Mouse (Mus musculus): ENCODE measurements around the gene Mmp19. TPM values are rescaled to one million over a fixed set of nuclear protein-coding genes. Genes with fewer than 3 reads are reported as not detected.
"Not testable (repeated sequence)": the region's sequence is repeated elsewhere in the genome, so short reads cannot be mapped to it uniquely, and the experiment has no call there.

Gene Mmp19
- polyA plus RNA-seq, 1 experiment from 2014 or later: 0.93 TPM

DNA sequence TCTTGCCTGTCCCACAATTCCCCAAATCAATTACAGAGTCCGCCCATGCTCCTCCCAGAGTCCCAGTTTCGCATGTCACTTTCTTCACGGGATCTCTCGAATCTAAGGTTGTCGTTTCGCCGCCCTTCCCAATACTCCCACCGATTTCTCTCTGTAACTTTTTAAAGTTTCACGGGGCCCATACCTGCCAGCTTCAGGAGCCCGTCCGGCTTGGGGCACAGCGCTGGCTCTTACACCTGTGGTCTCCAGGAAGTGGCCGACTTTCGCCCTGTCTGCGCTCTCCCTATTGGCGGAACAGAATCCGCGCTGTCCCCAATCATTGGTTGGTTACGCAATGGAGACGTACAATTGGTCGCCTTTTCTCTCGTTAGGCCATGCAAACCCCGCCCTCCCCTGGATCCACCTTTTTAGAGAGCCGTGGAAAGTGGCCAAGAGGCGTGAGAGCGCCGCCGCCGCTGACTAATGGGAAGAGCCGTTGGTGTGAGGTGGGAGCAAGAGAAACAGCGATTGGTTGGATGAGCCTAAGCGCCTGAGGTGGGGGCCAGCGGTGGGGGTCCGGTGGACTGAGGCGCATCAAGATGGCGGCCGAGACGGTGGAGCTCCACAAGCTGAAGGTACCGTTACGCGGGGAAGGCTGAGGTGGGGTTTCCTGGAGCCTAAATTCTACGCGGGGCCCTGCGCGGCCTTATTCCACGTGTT lies 30.8 kb downstream of the Mmp19 start, which contains the start of gene Ormdl2:
TSS of gene Ormdl2 (minus strand) at position 288 of the 699 bp plus-strand sequence.
- peak; percentile 99 for ATAC-seq (ENCODE audit: insufficient number of reproducible peaks, low FRiP score)
- WGBS: under 1% methylated on average over 46 of the region's 46 CpGs
- Histone ChIP-seq H3K27ac (ENCODE audit: poor library complexity, severe bottlenecking) (peak within 1 kb of the TSS; percentile 67), H3K27me3 (replicated peaks) (no peaks in the 10 kb centered on the region), H3K4me3 (peak within 1 kb of the TSS; percentile 90), H3K4me2 (peak within 1 kb of the TSS; percentile 94), H3K4me1 (replicated peaks) (peaks cover 12% of the 10 kb centered on the region), H3K36me3 (peaks cover 40% of the 10 kb centered on the region), H3K9ac (peak within 1 kb of the TSS; percentile 89), H3K9me3 (replicated peaks) (no peaks in the 10 kb centered on the region)

DNA sequence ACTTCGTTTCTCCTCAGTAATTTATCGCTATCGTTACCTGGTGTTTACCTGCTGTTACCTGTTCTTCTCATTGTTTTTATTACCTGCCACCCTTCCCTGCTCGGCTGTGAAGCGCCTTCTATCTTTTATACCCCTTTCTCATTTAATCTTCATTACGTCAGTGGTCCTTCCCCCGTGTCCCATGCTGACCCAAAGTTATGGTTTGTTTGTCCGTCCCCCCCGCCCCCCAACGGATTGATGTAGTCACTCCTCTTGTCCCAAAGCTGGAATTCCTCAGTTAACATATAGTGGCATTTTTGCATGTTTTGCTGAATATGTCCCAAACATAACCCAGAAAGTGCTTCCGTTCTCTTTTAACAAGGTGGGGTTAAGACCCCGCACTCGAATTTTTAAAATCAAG lies 31.4 kb downstream of the Mmp19 start:
- 3% methylated on average over 13 of the region's 13 CpGs for WGBS

DNA sequence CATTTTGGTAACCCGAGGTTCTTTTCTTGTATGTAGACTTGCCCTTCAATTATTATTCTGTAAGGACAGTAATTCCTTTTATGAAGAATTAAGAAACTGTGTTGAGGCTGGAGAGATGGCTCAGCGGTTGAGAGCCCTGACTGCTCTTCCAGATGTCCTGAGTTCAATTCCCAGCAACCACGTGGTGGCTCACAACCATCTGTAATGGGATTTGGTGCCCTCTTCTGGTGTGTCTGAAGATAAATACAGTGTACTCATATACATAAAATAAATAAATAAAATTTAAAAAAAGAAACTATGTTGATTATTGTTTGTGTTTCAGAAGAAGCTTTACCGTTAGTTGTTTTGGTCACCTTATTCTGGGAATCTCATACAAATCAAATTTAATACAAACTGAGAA lies 32.4 kb downstream of the Mmp19 start:
- peak overlapping the region; percentile 90 for H3K4me3 ChIP-seq
- not testable (repeated sequence) for H3K9ac ChIP-seq; H3K27me3 ChIP-seq (replicated peaks); ATAC-seq (ENCODE audit: insufficient number of reproducible peaks, low FRiP score); H3K27ac ChIP-seq (ENCODE audit: poor library complexity, severe bottlenecking); H3K9me3 ChIP-seq (replicated peaks)
- 65% methylated on average over 4 of the region's 4 CpGs for WGBS
- H3K4me1 ChIP-seq (replicated peaks): peaks cover 12% of the 10 kb centered on the region
- H3K4me2 ChIP-seq: peak overlapping the region; percentile 94
- peaks cover 30% of the 10 kb centered on the region for H3K36me3 ChIP-seq

More for the DNA sequence above, 31.4 kb downstream of the Mmp19 start:
- Histone ChIP-seq H3K9me3 (replicated peaks) (no peaks in the 10 kb centered on the region), H3K4me2 (peak overlapping the region; percentile 94), H3K27me3 (replicated peaks) (no peaks in the 10 kb centered on the region), H3K4me1 (replicated peaks) (peaks cover 12% of the 10 kb centered on the region), H3K27ac (ENCODE audit: poor library complexity, severe bottlenecking) (peak overlapping the region; percentile 67), H3K9ac (peak overlapping the region; percentile 89), H3K36me3 (peaks cover 37% of the 10 kb centered on the region), H3K4me3 (peak overlapping the region; percentile 90)
- no peak for ATAC-seq (ENCODE audit: insufficient number of reproducible peaks, low FRiP score)

- no peak for ATAC-seq (ENCODE audit: insufficient number of reproducible peaks, low FRiP score)
- no peaks in the 10 kb centered on the region for H3K27me3 ChIP-seq (replicated peaks)
- WGBS: 95% methylated on average over 9 of the region's 9 CpGs
- H3K4me1 ChIP-seq (replicated peaks): peaks cover 12% of the 10 kb centered on the region
- no peak overlapping the region for H3K27ac ChIP-seq (ENCODE audit: poor library complexity, severe bottlenecking)
- peaks cover 25% of the 10 kb centered on the region for H3K36me3 ChIP-seq
- no peaks in the 10 kb centered on the region for H3K9me3 ChIP-seq (replicated peaks)
- no peak overlapping the region for H3K9ac ChIP-seq
- H3K4me3 ChIP-seq: no peak overlapping the region
- no peak overlapping the region for H3K4me2 ChIP-seq
These were observed 33.1 kb downstream of the Mmp19 start for GRCm38 (mm10) chr10:128823821-128824220.

DNA sequence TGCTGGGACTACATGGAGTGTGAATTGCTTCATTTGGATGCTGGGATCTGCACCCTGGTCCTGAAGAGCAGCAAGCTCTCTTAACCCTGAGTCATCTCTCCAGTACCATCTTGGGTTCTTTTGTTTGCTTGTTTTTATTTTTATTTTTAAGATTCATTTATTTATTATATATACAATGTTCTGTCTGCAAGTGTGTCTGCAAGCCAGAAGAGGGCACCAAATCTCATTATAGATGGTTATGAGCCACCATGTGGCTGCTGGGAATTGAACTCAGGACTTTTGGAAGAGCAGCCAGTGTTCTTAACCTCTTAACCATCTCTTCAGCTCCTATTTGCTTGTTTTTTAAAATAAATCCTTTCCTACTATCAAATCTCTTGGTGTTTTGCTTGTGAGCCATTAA lies 46.7 kb downstream of the Mmp19 start:
- no peaks in the 10 kb centered on the region for H3K27me3 ChIP-seq (replicated peaks)
- no peak for ATAC-seq (ENCODE audit: insufficient number of reproducible peaks, low FRiP score)
- no peaks in the 10 kb centered on the region for H3K4me1 ChIP-seq (replicated peaks)
- no peak overlapping the region for H3K4me2 ChIP-seq
- no peak overlapping the region for H3K27ac ChIP-seq (ENCODE audit: poor library complexity, severe bottlenecking)
- H3K36me3 ChIP-seq: peaks cover 70% of the 10 kb centered on the region
- no peak overlapping the region for H3K4me3 ChIP-seq
- H3K9me3 ChIP-seq (replicated peaks): no peaks in the 10 kb centered on the region
- H3K9ac ChIP-seq: no peak overlapping the region

DNA sequence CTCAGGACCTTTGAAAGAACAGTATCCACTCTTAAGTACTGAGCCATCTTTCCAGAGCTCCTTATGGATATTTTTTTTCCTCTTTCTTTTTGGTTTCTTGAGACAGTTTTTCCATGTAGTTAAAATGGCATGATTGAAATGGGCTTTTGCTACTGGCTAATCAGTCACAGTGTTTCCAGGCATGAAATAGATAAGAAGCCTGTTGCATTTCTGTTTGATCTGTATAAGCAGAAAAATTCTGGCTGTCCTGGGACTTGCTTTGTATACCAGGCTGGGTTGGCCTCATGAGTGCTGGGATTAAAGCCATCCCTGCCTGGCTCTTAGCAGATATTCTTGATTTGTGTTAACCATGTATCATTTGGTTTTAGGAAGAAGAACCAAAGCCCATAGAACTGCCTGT lies 48.7 kb downstream of the Mmp19 start:
- no peak overlapping the region for H3K4me3 ChIP-seq
- H3K4me1 ChIP-seq (replicated peaks): no peaks in the 10 kb centered on the region
- H3K4me2 ChIP-seq: no peak overlapping the region
- H3K9me3 ChIP-seq (replicated peaks): no peaks in the 10 kb centered on the region
- H3K27me3 ChIP-seq (replicated peaks): no peaks in the 10 kb centered on the region
- H3K36me3 ChIP-seq: peaks cover 68% of the 10 kb centered on the region
- no peak overlapping the region for H3K9ac ChIP-seq
- H3K27ac ChIP-seq (ENCODE audit: poor library complexity, severe bottlenecking): no peak overlapping the region
- ATAC-seq (ENCODE audit: insufficient number of reproducible peaks, low FRiP score): no peak

GRCm38 (mm10) chr10:128840612-128841011 lies 49.9 kb downstream of the Mmp19 start:
- Histone ChIP-seq H3K36me3 (peaks cover 64% of the 10 kb centered on the region), H3K9ac (no peak overlapping the region)
- ATAC-seq (ENCODE audit: insufficient number of reproducible peaks, low FRiP score): no peak

GRCm38 (mm10) chr10:128843260-128843659 lies 52.5 kb downstream of the Mmp19 start:
- Histone ChIP-seq H3K27ac (ENCODE audit: poor library complexity, severe bottlenecking) (no peak overlapping the region), H3K4me1 (replicated peaks) (no peaks in the 10 kb centered on the region), H3K4me2 (no peak overlapping the region), H3K9me3 (replicated peaks) (no peaks in the 10 kb centered on the region), H3K36me3 (peaks cover 61% of the 10 kb centered on the region), H3K9ac (no peak overlapping the region), H3K27me3 (replicated peaks) (no peaks in the 10 kb centered on the region), H3K4me3 (no peak overlapping the region)
- WGBS: 91% methylated on average over 5 of the region's 5 CpGs
- no peak for ATAC-seq (ENCODE audit: insufficient number of reproducible peaks, low FRiP score)

More at GRCm38 (mm10) chr10:128840612-128841011, 49.9 kb downstream of the Mmp19 start:
- no peak overlapping the region for H3K4me3 ChIP-seq
- no peak overlapping the region for H3K27ac ChIP-seq (ENCODE audit: poor library complexity, severe bottlenecking)
- H3K9me3 ChIP-seq (replicated peaks): no peaks in the 10 kb centered on the region
- H3K4me2 ChIP-seq: no peak overlapping the region
- H3K27me3 ChIP-seq (replicated peaks): no peaks in the 10 kb centered on the region
- H3K4me1 ChIP-seq (replicated peaks): no peaks in the 10 kb centered on the region

- Histone ChIP-seq H3K27ac (ENCODE audit: poor library complexity, severe bottlenecking) (no peak overlapping the region), H3K4me3 (no peak overlapping the region), H3K36me3 (peaks cover 66% of the 10 kb centered on the region), H3K4me1 (replicated peaks) (no peaks in the 10 kb centered on the region), H3K9ac (no peak overlapping the region), H3K27me3 (replicated peaks) (no peaks in the 10 kb centered on the region), H3K9me3 (replicated peaks) (no peaks in the 10 kb centered on the region), H3K4me2 (no peak overlapping the region)
- no peak for ATAC-seq (ENCODE audit: insufficient number of reproducible peaks, low FRiP score)
- 74% methylated on average over 2 of the region's 2 CpGs for WGBS
These were observed 54.8 kb downstream of the Mmp19 start for GRCm38 (mm10) chr10:128845516-128845915.

- no peak overlapping the region for H3K9ac ChIP-seq
- H3K27ac ChIP-seq (ENCODE audit: poor library complexity, severe bottlenecking): no peak overlapping the region
- no peak overlapping the region for H3K4me3 ChIP-seq
- peaks cover 60% of the 10 kb centered on the region for H3K36me3 ChIP-seq
- 91% methylated on average over 4 of the region's 4 CpGs for WGBS
- no peaks in the 10 kb centered on the region for H3K4me1 ChIP-seq (replicated peaks)
- no peaks in the 10 kb centered on the region for H3K9me3 ChIP-seq (replicated peaks)
- ATAC-seq (ENCODE audit: insufficient number of reproducible peaks, low FRiP score): no peak
- H3K4me2 ChIP-seq: no peak overlapping the region
- H3K27me3 ChIP-seq (replicated peaks): no peaks in the 10 kb centered on the region
These were observed 56.0 kb downstream of the Mmp19 start for GRCm38 (mm10) chr10:128846664-128847063.

- no peak overlapping the region for H3K4me2 ChIP-seq
- no peak overlapping the region for H3K27ac ChIP-seq (ENCODE audit: poor library complexity, severe bottlenecking)
- H3K27me3 ChIP-seq (replicated peaks): no peaks in the 10 kb centered on the region
- H3K4me1 ChIP-seq (replicated peaks): no peaks in the 10 kb centered on the region
- H3K4me3 ChIP-seq: no peak overlapping the region
- 79% methylated on average over 2 of the region's 2 CpGs for WGBS
- H3K9ac ChIP-seq: no peak overlapping the region
- H3K36me3 ChIP-seq: peaks cover 50% of the 10 kb centered on the region
- H3K9me3 ChIP-seq (replicated peaks): no peaks in the 10 kb centered on the region
- ATAC-seq (ENCODE audit: insufficient number of reproducible peaks, low FRiP score): no peak
These were observed 57.7 kb downstream of the Mmp19 start for GRCm38 (mm10) chr10:128848426-128848825.

- Histone ChIP-seq H3K9me3 (replicated peaks) (no peaks in the 10 kb centered on the region), H3K9ac (no peak overlapping the region), H3K27me3 (replicated peaks) (no peaks in the 10 kb centered on the region), H3K4me3 (no peak overlapping the region), H3K36me3 (peaks cover 49% of the 10 kb centered on the region), H3K4me2 (no peak overlapping the region), H3K4me1 (replicated peaks) (no peaks in the 10 kb centered on the region), H3K27ac (ENCODE audit: poor library complexity, severe bottlenecking) (no peak overlapping the region)
- WGBS: 83% methylated on average over 3 of the region's 3 CpGs
- ATAC-seq (ENCODE audit: insufficient number of reproducible peaks, low FRiP score): no peak
These were observed 59.6 kb downstream of the Mmp19 start for GRCm38 (mm10) chr10:128850339-128850738.
